Mouse (Mus musculus): ENCODE data around the gene Cog4.
"Not testable (repeated sequence)": the region's sequence is repeated elsewhere in the genome, so short reads cannot be mapped to it uniquely, and the experiment has no call there.

Gene Cog4

DNA sequence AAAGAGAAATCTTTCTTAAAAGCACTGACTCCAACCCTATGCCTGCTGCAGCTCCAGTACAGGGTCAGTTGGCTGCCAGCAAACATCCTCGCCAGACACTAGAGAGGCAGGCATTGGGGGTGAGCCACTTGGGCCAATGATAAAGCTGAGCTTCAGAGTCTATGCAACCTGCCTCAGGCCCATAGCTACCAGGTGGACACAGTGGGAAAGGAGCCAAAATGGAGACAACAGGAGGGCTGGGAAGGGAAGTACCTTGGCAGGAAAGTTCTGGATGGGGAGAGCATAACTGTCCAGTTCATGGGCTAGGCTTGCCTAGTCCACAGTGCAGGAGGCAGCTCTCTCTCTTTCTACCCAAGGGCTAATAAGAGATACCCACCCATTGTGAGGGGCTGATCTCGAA lies 46.5 kb downstream of the Cog4 start:
- DNase-seq, result peak; percentile 89

DNA sequence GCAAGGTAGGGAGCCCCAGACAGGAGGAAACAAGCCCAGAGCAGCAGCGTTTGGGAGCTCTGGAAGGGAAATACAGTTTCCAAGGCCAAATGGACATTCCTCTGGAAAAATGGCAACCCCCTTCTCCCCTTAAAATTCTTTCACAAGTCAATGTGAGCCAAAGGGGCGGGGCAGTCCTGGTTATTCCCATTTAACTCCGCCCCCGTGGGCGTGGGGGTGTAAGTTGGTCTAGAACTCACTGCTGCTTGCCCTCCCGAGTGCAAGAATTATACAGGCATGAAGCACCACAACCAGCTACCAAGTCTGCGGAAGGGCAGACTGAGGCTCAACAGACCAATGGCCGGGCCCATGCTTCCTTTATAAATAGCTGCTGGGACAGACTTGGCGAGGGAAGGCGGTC lies 48.5 kb downstream of the Cog4 start:
- DNase-seq, result no peak

DNA sequence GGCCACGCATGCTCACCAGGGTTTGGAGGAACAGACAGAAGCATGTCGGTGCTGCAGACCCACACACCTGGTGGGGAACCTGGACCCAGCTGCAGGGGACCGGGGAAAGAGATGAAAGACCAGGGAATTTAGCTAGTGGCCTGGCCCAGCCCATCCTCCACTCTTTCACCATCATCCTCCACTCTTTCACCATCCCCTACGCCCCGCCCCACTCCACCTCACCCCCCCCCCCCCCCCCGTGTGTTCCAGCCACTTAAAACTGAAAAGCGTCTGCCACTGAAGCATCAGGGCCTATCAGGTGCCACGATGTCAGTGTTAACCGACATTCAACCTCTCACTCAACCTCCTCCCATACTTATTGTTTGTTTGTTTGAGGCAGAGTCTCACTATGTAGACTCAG lies 48.9 kb downstream of the Cog4 start:
- no peak for DNase-seq

DNA sequence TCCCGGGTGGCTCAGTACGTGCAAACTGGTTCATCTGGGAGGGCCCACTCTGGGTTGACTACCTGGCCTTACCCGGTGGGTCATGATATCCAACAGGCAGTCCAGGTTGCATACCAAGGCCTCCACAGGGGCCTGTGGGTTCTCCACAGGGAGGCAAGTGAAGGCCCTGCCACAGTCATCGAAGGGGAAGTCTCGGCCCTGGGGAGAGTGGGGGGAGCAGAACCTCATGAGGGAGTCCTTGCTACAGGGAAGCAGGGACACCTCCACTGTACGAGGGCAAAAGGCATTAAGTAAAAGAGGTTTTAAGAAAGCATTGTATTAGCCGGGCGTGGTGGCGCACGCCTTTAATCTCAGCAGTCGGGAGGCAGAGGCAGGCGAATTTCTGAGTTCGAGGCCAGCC lies 49.4 kb downstream of the Cog4 start:
- peak; percentile 21 for DNase-seq

DNA sequence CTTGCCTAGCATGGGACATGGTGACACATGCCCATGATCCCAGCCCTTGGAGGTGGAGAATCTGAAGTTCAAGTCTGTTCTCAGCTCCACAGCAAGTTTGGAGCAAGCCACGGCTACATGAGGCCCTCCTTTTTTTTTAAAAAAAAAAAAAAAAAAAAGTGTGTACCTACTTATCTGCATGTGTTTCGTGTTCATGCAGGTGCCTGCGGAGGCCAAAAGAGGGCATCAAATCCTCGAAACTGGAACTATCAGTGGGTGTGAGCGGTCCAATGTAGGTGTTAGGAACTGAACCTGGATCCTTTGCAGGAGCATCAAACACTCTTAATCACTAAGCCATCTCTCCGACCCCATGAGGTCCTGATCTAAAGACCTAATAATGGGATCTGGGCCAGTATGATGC lies 51.1 kb downstream of the Cog4 start:
- peak; percentile 8 for DNase-seq

DNA sequence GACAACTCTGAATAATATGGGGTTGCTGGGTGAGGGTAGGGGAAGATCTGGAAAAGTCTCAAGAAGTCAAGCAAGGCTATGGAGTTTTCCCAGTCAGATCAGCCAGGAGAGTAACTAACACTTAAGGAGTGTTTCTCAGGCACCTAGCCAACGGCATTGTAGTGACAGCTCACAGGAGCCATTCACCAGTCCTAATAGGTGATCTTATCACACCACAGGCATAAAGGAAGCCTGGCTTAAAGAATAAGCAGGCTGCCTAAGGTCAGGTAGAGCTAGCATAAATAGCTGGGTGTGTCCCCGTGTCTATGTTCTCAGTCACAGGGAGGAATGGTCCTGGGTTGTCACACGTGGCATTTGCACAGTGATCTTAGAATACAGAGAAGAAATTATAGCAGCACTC lies 54.7 kb downstream of the Cog4 start:
- DNase-seq, result no peak

DNA sequence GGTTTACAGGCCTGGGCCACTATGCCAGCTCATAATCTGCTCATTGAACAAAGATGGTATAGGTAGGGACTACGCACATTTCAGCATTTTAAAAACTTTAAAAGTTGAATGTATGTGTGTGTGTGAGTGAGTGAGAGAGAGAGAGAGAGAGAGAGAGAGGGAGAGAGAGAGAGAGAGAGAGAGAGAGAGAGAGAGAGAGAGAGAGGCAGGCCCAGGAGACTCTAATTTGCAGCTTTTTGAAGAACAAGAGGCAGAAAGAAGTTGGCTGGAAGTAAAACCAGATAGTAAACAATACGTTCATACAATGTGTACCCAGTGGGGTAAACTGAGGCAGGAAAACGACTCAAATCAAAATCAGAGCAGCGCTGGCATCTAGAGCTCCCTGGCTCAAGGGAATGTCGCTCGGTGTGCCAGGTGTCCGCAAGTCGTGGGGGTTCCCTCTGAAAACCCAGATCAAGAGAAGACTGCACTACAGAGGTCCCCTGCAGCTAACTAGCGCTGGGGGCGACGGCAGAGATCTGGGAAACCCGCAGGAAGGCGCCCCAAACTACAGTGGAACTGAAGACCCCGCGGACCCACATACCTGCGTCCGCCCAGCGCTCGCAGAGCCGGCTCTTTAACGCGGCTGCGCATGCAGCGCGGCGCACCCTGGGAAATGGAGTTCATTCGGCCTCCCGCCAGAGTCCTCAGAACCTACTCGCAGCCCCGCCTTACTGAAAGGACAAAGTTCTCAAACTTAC lies 55.6 kb downstream of the Cog4 start, which contains the start of gene Fuk:
TSS of gene Fuk (minus strand) at position 650 of the 740 bp plus-strand sequence.
- DNase-seq, result peak; percentile 81

DNA sequence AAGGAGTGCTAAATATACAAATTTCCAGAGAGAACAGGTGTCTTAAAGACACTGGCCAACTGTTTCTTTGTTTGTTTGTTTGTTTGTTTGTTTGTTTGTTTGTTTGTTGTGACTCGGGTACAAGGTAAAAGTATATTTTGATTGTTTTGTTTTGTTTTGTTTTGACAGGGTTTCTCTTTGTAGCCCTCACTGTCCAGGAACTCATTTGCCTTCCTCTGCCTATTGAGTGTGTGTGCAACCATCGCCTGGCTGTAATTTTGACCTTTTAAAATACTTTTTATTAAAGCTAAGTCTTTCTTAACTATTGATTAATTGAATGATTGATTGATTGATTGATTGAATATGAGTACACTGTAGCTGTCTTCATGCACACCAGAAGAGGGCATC lies 56.2 kb downstream of the Cog4 start:
- no peak for DNase-seq

DNA sequence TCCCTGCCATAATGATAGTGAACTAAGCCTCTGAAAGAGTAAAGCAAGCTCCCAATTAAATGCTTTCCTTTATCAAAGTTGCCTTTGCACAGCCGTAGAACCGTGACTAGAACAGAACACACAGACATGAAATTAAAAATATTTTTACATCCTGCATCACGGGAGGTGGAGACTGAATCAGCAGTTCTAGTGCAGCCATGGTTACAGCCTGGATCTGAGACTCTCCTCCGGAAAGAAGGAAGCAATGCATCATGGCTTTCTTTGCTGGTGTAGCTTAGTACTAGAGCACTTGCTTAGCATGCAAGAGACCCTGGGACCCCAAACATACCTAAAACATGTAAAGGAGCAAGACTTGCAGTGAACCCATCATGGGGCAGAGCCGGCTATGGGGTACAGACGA lies 59.0 kb downstream of the Cog4 start:
- no peak for DNase-seq

DNA sequence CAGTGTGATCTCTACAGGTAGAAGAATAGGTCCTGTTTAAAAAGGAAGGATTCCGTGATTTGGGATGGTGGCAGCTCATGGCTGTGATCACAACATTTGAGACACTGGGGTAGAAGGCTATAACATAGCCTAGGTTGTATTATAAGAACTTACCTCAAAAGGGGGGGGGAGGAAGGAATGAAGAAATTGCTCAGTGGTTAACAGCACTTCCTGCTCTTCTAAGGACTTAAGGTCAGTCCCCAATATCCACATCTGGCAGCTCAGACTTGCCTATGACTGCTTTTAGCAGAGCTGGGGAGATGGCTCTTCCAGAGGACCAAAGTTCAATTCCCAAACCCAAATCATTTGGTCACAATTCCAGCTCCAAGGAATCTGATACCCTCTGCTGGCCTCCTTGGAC lies 60.3 kb downstream of the Cog4 start:
- DNase-seq, result no peak

DNA sequence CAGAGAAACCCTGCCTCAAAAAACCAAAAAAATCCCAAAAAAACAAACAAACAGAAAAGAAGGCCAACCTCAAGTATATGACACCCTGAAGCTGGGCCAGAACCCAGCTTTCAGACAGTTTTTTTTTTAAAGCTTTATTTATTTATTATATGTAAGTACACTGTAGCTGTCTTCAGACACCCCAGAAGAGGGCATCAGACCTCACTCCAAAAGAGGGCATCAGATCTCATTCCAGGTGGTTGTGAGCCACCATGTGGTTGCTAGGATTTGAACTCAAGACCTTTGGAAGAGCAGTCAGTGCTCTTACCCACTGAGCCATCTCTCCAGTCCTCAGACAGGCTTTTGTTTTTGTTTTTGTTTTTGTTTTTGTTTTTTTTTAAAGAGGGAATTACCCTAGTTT lies 63.5 kb downstream of the Cog4 start:
- not testable (repeated sequence) for DNase-seq

DNA sequence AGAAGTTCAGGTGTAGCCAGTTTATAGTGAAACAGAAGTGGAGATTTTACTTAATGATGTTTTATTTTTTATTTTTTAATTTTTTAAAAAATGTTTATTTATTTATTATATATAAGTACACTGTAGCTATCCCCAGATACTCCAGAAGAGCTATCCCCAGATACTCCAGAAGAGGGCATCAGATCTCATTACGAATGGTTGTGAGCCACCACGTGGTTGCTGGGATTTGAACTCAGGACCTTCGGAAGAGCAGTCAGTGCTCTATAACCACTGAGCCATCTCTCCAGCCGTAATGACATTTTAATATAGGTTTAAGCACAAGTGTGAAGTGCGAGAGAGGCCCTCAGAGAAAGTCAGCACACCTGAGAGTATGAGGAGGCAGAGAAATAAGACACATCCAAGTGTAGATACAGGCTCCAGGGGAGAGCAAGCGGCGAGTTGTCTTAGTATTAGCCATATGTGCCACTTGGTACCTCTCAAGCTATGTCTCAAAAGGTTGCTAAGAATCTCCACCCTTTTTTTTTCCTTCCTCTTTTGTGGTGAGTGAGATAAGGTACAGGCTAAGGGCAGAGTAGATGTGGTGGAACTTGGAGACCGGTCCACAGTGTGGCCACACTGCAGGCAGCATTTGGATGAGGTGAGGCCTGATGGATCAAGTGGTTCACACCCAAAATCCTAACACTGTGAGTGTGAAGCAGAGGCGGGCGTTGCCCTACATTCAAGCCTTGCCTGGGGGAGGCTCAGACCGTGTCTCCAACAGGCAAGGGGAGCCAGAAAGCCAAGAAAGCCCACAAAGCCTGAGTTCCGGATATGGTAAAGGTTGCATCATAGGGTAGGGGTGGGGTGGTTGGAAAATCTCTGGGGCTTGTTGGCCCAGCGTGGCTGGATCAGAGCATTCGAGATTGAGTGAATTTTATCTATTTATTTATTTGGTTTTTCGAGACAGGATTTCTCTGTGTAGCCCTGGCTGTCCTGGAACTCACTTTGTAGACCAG lies 65.5 kb downstream of the Cog4 start:
- DNase-seq, result no peak

DNA sequence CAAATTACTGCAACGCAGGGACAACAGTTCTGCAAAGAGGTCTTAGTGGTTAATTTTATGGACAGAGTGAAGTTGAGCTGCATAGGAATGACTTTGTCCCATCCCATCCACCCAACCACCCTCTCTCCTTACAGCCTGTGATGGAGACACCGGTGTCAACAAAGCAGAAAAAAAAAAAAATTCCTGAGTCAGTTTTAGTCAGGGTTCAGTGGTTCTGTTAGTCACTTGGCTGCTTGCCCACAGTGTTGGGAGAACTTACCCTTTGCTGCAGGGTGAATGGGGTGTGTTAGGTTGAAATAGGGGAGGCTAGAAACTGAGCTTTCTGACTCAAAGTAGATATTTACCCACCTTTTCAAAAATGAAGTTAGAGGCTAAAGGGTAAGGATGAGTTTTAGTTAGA lies 71.0 kb downstream of the Cog4 start:
- no peak for DNase-seq

DNA sequence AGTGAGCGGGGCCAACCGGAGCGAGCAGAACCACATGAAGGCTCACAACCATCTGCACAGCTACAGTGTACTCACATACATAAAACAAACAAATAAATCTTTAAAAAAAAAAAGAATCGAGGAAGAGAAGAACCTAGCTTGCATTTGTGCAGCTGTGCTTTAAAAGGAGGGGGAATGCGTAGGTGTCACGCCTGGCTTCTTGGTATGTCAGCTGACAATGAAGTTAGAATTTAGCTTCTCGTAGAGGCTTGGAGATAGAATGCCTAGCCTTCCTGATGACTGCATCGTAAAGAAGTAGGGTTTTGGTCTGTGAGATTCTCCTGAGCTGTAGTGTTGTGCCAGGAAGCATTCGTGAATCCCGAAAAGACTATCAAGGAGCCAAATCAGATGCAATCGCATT lies 71.6 kb downstream of the Cog4 start:
- DNase-seq, result no peak

DNA sequence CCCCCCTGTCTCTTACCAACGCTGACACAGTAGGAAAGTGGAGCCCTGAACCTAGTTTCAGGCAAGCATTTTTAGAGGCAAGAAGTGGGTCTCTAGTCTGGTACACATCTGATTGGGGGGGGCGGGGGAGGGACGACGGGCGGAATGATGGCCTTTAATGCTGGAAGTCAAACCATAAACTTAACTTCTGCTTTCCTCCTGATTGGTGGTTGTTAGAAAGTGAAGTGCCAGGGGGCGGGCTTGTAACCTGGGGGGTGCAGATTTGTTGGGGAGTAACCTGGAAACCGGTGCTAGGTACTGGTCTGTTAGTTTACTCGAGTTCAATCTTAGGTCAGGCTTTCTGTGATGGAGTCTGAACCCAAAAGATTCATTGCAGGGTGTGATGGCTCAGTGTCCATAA lies 72.1 kb downstream of the Cog4 start:
- no peak for DNase-seq

DNA sequence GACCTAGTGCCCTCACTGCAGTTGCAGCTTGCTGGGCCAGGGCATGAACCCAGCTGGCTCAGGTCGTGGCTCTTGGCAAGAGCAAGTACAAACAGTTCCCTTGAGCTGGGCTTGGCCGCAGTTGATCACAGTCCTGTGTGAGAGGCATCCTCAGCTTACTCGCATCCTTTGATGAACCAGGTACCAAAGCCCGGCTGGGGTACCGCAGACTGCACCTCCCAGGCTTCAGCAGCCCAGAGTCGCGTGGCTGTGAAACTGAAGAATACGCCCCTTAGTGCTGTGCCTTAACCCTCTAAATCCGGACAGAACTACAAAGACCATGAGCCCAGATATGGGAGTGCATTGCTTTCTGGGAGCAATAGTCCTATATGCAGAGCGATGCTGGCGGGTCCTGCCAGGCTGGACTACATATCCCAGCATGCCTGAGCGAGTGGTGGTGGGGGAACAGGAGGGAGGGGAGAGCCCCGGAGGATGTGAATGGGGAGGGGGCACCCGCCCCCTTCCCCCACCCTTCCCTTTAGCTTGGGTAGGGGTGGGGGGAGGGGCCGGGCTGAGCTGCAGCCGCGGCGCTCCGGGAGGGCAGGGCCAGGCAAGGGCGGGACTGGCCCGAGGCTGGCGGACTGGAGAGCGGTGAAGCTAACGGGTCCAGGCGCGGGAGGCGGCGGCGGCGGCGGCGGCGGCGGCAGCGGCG lies 73.1 kb downstream of the Cog4 start, which contains the start of gene St3gal2:
TSS of gene St3gal2 (plus strand) at position 582 of the 691 bp plus-strand sequence.
- peak; percentile 95 for DNase-seq

DNA sequence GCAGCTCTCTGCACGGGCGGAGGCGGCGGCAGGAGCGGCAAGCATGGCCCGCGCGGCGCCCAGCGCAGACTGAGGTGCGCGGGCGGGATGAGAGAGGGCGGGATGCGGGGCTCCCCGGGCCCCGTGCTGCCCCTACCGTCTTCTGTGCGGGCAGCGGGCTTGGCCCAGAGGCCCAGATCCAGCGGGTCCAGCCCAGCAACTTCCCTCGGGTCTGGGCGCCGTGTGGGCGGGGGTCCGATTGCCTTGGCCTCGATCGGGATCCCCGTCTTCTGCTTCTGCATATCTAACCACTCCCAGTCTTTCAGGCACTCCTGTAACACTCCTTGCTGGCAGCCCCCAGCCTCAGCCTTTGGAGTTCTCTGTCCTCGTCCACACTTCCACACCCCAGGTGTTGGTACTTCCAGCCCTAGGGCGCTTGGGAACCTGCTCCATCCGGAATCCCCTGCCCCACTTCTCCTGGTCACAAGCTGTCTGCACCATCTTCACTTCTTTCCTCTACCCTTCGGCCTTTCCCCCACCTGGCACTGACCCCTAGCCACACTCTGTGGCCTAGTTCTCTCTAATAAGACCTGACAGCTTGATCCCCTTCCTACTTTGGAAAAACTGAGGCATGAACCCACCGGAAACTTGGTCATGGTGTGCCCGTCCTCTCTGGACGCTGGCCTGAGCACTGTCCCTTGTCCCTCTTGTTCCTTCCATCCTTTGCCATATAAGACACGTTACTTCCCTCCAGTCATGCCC lies 73.8 kb downstream of the Cog4 start:
- DNase-seq, result peak; percentile 79

DNA sequence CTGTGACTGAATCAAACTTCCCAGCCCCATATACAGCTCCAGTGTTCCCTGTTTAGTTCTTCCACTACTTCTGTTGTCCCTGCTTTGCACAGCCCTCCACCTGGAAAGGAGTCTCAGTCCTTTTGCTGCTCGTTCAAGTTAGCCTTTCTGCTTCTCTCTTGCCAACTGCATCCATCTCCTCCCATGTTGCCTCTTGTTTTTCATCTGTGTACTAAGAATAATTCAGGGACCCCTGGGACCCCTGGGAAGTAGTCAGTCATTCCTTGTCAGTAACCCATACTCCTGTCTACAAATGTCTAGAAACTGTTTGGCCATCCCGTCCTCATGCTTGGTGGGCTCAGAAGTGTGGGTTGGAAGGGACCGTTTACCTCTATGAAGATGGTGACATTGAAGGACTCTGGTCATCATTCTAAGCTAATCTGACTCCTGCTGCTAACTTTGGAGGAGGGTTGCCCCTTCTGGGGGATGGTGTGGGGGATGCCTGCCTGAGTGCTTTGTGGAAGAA lies 74.4 kb downstream of the Cog4 start:
- DNase-seq, result no peak

DNA sequence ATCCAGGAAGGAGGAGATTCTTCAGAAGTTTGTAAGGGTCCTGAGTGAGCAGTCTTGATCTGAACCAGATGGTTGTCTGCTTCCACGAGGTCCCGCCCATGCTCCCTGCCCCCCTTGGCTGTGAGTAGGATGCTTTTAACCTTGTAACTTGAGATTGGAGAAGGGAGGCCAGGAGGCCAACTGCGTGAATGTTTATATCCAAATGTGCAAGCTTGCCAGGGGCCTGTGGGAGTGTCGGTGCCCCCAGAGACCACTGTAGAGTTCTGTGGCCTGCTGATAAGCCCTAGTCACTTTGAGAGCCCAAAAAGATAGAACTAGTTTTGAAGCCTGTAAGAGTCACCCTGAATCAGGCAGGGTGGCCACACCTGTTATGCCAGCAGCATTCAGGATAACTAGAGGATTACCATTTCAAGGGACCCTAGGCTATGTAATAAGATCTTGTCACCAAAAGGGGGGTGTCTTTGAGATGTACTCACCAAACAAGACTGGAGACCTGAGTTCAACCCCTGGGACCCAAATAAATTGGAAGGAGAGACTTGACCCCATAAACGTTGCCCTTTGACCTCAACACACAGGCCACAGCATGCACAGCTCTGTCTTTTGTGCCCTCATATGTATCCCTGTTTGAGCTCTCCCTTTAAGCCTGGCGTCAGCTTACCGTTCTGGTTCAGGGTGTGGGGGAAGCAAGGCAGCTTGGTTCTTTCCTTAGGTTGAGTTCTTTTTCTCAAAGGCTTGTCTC lies 75.3 kb downstream of the Cog4 start:
- DNase-seq, result peak; percentile 66

DNA sequence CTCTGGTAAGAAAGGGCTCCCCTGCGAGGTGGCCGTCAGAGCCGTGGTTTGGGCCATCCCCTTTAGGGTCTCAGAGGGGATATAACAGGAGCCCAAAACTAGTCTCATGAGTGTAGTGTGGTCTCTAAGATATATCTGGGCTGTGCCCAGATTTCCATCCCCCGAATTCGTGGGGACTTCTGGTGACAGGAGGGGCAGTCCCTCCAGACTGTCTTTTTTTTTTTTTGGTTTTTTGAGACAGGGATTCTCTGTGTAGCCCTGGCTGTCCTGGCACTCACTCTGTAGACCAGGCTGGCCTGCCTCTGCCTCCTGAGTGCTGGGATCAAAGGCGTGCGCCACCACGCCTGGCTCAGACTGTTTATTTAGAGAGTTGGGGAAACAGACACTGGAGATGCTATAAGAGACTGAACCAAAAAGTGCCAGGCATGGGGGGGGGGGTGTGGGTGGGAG lies 79.3 kb downstream of the Cog4 start:
- no peak for DNase-seq

DNA sequence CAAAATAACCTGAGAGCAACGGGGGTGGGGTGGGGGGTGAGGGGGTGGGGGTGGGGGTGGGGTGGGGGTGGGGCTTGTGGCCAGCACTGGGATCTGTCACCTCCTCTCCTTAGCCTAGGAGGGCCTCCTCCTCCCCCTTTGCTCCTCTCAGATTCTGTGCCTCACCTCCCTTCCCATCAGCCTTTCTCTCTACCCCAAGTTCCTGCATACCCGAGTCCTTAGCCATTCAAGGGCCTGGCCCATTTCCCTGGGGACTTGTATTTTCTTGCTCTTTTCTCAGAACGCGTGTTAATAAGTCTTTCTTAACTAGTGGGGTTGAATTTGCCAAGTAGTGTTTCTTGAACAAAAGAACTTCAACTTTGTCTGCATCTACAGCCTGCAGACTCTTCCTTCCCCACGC lies 80.3 kb downstream of the Cog4 start:
- DNase-seq, result no peak

DNA sequence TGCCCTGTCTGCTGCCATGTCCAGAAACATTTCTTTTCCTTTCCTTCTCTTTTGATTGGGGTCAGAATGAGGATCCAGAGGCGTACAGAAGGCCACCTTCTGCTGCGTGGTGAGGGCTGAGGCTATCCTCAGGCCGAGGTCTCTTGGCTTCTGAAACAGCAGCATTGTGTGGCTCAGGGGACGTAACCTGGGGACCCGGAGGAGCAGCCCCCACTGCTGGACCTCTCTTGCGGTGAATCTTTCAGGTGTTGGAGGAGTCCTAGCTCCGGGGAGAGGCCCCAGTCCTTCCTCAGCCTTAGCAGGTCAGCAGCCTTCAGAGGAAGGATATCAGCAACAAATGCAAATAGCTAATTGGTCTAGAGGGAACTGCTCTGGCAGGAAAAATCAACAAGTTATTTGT lies 82.0 kb downstream of the Cog4 start:
- no peak for DNase-seq
